Mouse (Mus musculus) embryonic facial prominence, embryonic 13.5 days (tissue): ENCODE data around the gene Vmn1r21. TPM values are rescaled to one million over a fixed set of nuclear protein-coding genes. Genes with fewer than 3 reads are reported as not detected.
A peak's percentile ranks its signal among the peaks of the same experiment; 100 is the strongest.
"Not testable (repeated sequence)": the region's sequence is repeated elsewhere in the genome, so short reads cannot be mapped to it uniquely, and the experiment has no call there.

Experiments used
- ATAC-seq: fragments of 200-750 bp; cut with Nextera tagmentation; 2 replicates; pipeline ENCODE4 v1.8.0; 2017; ENCODE audit warnings: low read depth; ENCODE audit not compliant: insufficient number of reproducible peaks, insufficient read depth, low FRiP score, low TSS enrichment
- H3K27ac ChIP-seq: fragments of 300-500 bp; sonication (generic); 2 replicates; pipeline ENCODE4 v1.5.1; 2015; ENCODE audit warnings: moderate library complexity, mild to moderate bottlenecking, inconsistent platforms
- H3K27me3 ChIP-seq: fragments of 300-500 bp; sonication (generic); 2 replicates; pipeline ENCODE4 v1.6.1; 2015; ENCODE audit warnings: mild to moderate bottlenecking, inconsistent platforms
- H3K36me3 ChIP-seq: fragments of 300-500 bp; sonication (generic); 2 replicates; pipeline ENCODE4 v1.6.1; 2015; ENCODE audit warnings: mild to moderate bottlenecking, inconsistent platforms
- H3K4me1 ChIP-seq: fragments of 300-500 bp; sonication (generic); 2 replicates; pipeline ENCODE4 v1.6.1; 2015; ENCODE audit warnings: inconsistent platforms
- H3K4me2 ChIP-seq: fragments of 300-500 bp; sonication (generic); 2 replicates; pipeline ENCODE4 v1.6.1; 2015; ENCODE audit warnings: moderate library complexity, mild to moderate bottlenecking, inconsistent platforms
- H3K4me3 ChIP-seq: fragments of 300-500 bp; sonication (generic); 2 replicates; pipeline ENCODE4 v1.5.1; 2015; ENCODE audit warnings: mild to moderate bottlenecking, inconsistent platforms
- H3K9ac ChIP-seq: fragments of 300-500 bp; sonication (generic); 2 replicates; pipeline ENCODE4 v1.6.1; 2015; ENCODE audit warnings: mild to moderate bottlenecking, inconsistent platforms
- H3K9me3 ChIP-seq: fragments of 300-500 bp; sonication (generic); 2 replicates; pipeline ENCODE4 v1.6.1; 2016; ENCODE audit warnings: inconsistent platforms
- WGBS: fragments of 180-500 bp; shearing (Covaris S2); methylation state at CpG from one replicate; pipeline ENCODE4 v1.1.7; 2015; ENCODE audit warnings: mixed read lengths; 5-methylcytosine and 5-hydroxymethylcytosine counted together
- polyA plus RNA-seq: library from polyadenylated mRNA; unstranded; fragments of >200 nt; fragmentation: Nextera tagmentation; extraction: Ambion mirVana; gene quantifications from 2 replicates; pipeline ENCODE4 v1.2.1, GENCODE M21; 2015

Vmn1r21 gene
- polyA plus RNA-seq: not detected in 2 replicates

DNA sequence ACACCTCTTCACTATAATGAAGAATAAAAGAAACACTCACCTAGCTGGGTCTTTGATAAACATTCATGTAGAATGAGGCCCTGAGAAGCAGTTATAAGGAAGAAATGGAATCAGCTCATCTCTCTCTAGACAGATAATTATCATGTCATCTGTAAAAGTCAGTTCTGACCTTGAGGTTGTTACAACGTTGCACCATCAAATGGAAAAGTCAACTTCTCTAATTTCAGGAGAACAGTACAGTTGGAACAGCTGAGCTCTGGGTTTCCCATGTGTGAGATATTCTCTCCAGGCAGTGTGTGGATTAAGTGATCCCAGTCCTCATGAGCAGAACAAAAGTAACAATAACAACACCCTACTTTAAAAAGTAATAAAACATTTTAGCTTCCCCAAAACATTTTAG lies at the start of gene Vmn1r21:
Gene Vmn1r21, minus strand, starts transcription at position 58 of the 400 bp plus-strand sequence.
- no peak within 1 kb of the TSS for H3K9ac ChIP-seq
- no peak for ATAC-seq
- 63% methylated on average over 1 of the region's 1 CpGs for WGBS
- no peaks in the 10 kb centered on the region for H3K27me3 ChIP-seq
- H3K9me3 ChIP-seq: no peaks in the 10 kb centered on the region
- no peaks in the 10 kb centered on the region for H3K4me1 ChIP-seq
- H3K36me3 ChIP-seq: no peaks in the 10 kb centered on the region
- H3K27ac ChIP-seq: no peak within 1 kb of the TSS
- H3K4me2 ChIP-seq: no peak within 1 kb of the TSS
- H3K4me3 ChIP-seq: no peak within 1 kb of the TSS

DNA sequence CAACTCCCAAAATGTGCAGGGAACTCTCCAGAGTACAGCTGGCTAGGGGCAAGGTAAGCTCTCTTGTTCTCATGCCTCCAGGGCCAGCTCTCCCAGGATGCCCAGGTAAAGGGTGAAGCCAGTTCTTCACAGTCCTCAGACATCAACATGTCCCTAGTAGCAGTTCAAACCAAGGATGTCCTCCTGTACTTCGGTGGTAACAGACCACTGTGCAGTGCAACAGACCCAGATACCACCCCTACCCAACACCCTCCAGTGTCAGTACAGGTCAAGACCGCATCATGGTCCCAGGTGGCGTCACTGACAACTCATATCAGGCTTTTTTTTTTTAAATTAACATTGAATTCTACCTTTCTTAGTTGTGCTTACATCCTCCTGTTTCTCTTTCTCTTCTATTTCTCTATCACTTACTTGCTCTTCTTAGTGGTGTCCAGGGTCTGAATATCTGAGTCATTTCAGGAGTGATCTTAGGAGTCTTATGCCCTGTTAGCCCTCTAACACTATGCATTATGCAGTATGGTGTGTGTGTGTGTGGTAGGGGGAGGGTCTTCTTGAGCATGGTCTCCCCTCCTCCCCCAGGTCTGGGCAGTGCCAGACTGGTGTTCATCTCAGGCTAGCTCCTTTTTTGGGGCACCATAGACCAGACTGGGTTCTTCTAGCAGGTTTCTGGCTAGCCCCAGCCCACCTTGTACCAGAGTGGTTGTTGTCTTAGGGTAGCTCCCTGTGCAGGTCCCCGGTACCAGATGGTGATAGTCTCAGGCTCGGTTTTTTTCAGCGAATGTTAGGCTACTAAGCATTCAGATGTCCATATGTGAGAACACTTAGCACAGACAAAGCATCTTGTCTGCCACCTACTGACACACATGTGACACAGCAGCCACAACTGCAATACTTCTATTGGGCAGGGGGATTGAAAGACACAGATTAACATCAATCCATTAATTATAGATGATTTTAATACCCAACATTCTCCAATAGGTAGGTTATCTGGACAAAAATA lies 9.2 kb upstream of the Vmn1r21 start:
- Histone ChIP-seq H3K4me3 (no peak overlapping the region), H3K27me3 (no peaks in the 10 kb centered on the region), H3K4me2 (peak overlapping the region; percentile 30; the same call in 1 of the 2 replicates), H3K9me3 (no peaks in the 10 kb centered on the region), H3K4me1 (no peaks in the 10 kb centered on the region), H3K9ac (no peak overlapping the region), H3K36me3 (no peaks in the 10 kb centered on the region), H3K27ac (no peak overlapping the region)
- WGBS: 48% methylated on average over 6 of the region's 6 CpGs
- ATAC-seq: no peak

DNA sequence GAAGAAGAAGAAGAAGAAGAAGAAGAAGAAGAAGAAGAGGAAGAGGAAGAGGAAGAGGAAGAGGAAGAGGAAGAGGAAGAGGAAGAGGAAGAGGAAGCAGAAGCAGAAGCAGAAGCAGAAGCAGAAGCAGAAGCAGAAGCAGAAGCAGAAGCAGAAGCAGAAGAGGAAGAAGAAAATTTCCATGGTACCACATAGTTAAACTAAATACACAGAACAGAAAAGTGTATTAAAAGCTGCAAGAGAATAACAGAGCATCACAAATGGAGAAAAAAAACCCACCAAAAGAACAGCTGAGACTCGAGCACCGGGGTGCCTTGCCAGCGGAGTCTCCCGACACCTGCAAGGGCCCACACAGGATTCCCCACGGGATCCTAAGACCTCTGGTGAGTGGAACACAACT lies 1.0 kb upstream of the Vmn1r21 start:
- not testable (repeated sequence) for H3K4me3 ChIP-seq, H3K9me3 ChIP-seq, H3K27ac ChIP-seq, H3K4me2 ChIP-seq, H3K9ac ChIP-seq, ATAC-seq, H3K4me1 ChIP-seq, H3K27me3 ChIP-seq, H3K36me3 ChIP-seq
- 85% methylated on average over 5 of the region's 5 CpGs for WGBS

DNA sequence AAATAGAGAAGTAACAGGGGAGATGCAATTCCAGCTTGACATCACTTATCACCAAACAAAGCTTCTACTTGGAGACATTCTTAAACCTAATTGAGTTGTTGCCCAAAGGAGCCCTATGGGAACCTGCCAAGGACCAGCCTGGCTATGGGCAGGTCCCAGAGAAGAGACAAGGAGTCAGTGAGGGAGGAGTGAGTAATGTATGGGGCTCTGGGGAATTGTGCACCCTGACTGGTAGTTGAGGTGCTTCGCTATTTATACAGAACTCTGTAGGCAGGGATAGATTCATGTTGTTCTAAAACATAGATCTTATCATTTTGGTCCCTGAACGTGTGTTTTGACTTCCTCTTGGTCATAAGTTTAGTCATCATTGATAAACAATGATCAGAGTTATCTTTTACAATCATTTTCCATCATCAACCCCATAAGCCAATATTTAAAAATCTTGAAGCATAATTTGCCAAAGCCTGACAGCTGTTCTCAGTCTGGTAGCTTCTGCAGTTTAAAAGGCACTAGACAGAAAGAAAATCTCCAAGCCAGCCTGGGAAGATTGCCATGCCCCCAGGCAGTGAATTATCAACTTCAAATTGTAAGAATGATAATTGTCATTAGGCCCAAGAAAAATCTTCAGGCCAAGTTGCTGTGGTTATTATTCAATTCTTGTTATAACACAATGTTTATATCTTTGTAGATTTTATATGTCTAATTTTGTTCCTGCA lies 10.3 kb downstream of the Vmn1r21 start:
- Histone ChIP-seq H3K27me3 (no peaks in the 10 kb centered on the region), H3K4me3 (no peak overlapping the region), H3K4me1 (no peaks in the 10 kb centered on the region), H3K36me3 (no peaks in the 10 kb centered on the region), H3K9me3 (no peaks in the 10 kb centered on the region), H3K4me2 (no peak overlapping the region), H3K27ac (no peak overlapping the region), H3K9ac (no peak overlapping the region)
- 76% methylated on average over 2 of the region's 2 CpGs for WGBS
- no peak for ATAC-seq

DNA sequence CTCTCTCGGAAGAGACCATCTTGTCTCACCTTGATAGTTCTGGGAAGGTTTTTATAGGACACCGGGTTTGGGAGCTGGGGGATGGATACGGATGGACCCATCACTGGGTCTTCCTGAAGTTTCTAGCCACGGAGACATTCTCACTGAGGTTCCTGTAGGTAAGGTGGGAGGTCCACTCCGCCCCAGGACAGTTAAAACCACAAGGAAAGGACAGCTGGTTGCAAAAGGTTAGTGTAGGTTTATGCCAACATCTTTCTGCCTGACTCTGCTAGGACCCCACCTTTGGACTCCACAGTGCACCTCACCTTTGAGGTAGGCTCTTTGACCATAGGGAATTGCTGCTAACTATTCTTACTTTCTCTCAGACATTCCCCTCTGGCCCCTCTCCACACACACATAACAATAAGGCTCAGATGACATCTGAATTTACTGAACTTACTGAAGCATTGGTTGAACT lies 24.9 kb downstream of the Vmn1r21 start:
- 6% methylated on average over 5 of the region's 5 CpGs for WGBS
- H3K9me3 ChIP-seq: peaks cover 2% of the 10 kb centered on the region; the same call in 1 of the 2 replicates
- peak overlapping the region; percentile 96 for H3K9ac ChIP-seq
- H3K4me1 ChIP-seq: peaks cover 14% of the 10 kb centered on the region
- no peak for ATAC-seq
- peak overlapping the region; percentile 69 for H3K4me2 ChIP-seq
- H3K36me3 ChIP-seq: 0 out of 2 replicates have a peak, but pooled peaks cover 3% of the 10 kb centered on the region
- peak overlapping the region; percentile 87 for H3K4me3 ChIP-seq
- no peaks in the 10 kb centered on the region for H3K27me3 ChIP-seq
- peak overlapping the region; percentile 95 for H3K27ac ChIP-seq

DNA sequence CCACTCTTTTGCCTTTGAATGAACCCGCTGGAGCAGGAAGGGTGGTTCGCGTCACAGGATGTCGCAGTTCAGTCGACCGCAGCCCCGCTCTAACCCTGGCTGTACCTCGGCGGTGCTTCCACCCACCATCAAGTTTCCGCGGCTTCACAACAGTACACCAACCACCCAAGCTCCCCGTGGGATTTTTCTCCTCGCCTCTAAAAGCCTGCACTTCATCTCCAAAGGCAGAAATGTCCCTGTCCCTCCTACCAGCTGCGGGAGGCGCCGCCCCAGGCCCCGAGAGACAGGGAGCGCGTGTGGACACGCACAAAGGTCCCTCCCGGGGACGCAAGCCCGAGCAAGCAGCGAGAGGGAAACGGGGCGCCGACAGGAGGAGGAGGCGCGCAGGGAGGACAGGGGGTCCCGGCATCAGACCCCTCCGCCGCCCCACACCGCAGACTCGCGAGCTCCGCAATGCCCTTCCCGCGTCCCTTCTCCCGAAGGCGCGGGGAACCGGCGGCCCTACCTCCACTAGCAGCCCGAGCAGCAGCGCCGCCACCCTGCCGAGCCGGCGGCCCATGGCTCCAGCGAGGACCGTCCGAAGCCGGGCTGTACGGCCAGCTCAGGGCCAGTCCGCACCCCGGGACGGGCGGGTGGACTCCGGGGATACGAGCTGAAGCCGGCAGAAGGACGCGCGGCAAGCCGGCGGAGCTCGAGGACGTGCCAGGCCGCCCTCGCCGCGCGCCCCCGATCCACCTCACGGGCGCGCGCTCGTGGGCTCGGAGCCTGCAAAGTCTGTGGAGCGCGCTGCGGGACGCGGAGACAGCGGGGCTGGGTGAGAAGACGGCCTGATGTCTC lies 25.5 kb downstream of the Vmn1r21 start, which contains the start of gene Vopp1:
Gene Vopp1, minus strand, starts transcription at position 738 of the 837 bp plus-strand sequence.
- H3K9me3 ChIP-seq: peaks cover 2% of the 10 kb centered on the region; the same call in 1 of the 2 replicates
- H3K4me1 ChIP-seq: peaks cover 14% of the 10 kb centered on the region
- peak within 1 kb of the TSS; percentile 69 for H3K4me2 ChIP-seq
- peak within 1 kb of the TSS; percentile 95 for H3K27ac ChIP-seq
- H3K9ac ChIP-seq: peak within 1 kb of the TSS; percentile 96
- H3K36me3 ChIP-seq: 0 out of 2 replicates have a peak, but pooled peaks cover 3% of the 10 kb centered on the region
- ATAC-seq: peak; percentile 87
- peak within 1 kb of the TSS; percentile 87 for H3K4me3 ChIP-seq
- WGBS: under 1% methylated on average over 87 of the region's 87 CpGs
- H3K27me3 ChIP-seq: no peaks in the 10 kb centered on the region

DNA sequence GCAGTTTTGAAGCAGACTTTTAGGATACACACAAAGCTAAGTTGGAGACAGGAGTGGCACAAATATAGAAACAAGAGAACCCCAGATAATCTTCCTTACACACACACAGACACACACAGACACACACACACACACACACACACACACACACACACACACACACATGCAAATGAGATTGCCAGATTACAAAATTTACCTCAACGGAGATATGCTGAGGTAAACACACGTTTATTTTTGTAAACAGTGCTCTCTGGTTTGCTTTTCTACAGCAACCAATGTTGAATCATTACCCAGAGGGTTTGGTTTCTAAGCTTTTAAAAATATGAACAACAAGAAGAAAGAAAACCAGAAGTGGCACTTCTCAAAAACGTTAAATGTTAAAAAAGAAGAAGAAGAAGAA lies 26.7 kb downstream of the Vmn1r21 start:
- 0 out of 2 replicates have a peak, but pooled peaks cover 3% of the 10 kb centered on the region for H3K36me3 ChIP-seq
- no peaks in the 10 kb centered on the region for H3K27me3 ChIP-seq
- peak overlapping the region; percentile 27 for H3K4me3 ChIP-seq
- no peak overlapping the region for H3K27ac ChIP-seq
- H3K9me3 ChIP-seq: peaks cover 2% of the 10 kb centered on the region; the same call in 1 of the 2 replicates
- no peak for ATAC-seq
- no peak overlapping the region for H3K9ac ChIP-seq
- peak overlapping the region; percentile 69 for H3K4me2 ChIP-seq
- WGBS: 30% methylated on average over 3 of the region's 3 CpGs
- peaks cover 14% of the 10 kb centered on the region for H3K4me1 ChIP-seq

DNA sequence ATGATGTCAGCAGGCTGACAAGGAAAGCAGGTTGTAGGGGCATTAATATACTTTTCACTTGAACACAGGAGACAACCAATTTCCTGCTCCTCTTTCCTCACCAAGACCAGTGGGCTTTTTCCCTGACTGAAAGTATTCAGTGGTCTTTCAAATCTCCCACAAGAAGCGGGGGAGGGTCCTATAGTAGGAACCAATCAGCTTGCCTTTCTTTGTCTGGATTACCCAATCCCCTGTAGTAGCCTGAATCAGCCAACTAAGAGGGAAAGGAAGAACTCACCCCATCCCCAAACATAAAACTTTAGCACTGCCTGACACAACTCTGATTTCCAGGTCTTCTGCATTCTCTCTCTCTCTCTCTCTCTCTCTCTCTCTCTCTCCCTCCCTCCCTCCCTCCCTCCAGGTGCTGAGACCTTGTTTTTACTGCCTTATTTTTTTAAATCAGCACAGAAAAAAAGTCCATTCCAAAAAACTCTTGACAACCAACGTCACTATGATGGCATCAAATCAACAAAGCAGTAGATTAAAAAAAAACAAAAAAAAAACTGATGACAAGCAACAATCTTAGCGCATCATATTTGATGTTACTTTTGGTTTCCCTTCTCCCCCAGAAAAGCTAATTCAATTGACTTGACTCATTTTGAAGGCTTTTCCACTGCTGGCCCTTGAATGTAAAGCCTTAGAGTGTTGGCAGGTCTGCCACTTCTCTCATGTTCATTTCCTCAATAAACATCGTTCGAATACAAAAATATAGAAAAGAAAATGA lies 27.3 kb downstream of the Vmn1r21 start:
- no peak for ATAC-seq
- Histone ChIP-seq H3K27me3 (no peaks in the 10 kb centered on the region), H3K36me3 (0 out of 2 replicates have a peak, but pooled peaks cover 3% of the 10 kb centered on the region), H3K4me2 (peak overlapping the region; percentile 69), H3K27ac (peak overlapping the region; percentile 28; the same call in 1 of the 2 replicates), H3K9ac (no peak overlapping the region), H3K4me3 (peak overlapping the region; percentile 27; the same call in 1 of the 2 replicates), H3K9me3 (peaks cover 2% of the 10 kb centered on the region; the same call in 1 of the 2 replicates), H3K4me1 (peaks cover 14% of the 10 kb centered on the region)
- 53% methylated on average over 5 of the region's 5 CpGs for WGBS

DNA sequence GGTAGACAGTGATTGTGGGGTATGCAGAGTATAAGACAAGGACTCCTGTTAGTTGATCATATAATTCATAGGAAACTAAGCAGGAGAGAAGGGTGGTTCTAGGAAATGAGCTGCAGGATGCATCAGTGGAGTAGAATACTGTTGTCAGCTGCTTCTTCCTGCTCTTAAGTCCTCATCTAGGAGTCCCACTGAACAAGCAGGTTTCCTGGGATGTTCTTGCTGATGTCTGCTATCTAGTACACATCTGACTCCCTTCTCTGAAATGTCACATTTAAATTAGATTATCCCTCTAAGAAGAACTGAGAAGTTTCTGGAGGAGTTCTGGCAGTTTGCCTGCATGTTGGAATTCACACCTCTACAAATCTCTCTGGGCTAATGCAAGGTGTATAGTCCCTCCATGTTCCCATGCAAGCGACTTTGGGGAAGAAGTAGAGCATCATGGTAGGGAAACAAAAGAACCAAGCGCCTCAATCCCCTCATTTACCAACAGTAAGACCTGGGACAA lies 35.7 kb downstream of the Vmn1r21 start:
- Histone ChIP-seq H3K4me2 (no peak overlapping the region), H3K27ac (no peak overlapping the region), H3K4me1 (no peaks in the 10 kb centered on the region), H3K9me3 (no peaks in the 10 kb centered on the region), H3K4me3 (no peak overlapping the region), H3K36me3 (peaks cover 2% of the 10 kb centered on the region; the same call in 1 of the 2 replicates), H3K27me3 (no peaks in the 10 kb centered on the region), H3K9ac (no peak overlapping the region)
- ATAC-seq: no peak
- WGBS: 92% methylated on average over 2 of the region's 2 CpGs
